Mouse (Mus musculus) forebrain, embryonic 11.5 days (tissue): Measurements from ENCODE around the gene Rpl10a. TPM values are rescaled to one million over a fixed set of nuclear protein-coding genes. Genes with fewer than 3 reads are reported as not detected.
"Not testable (repeated sequence)": the region's sequence is repeated elsewhere in the genome, so short reads cannot be mapped to it uniquely, and the experiment has no call there.

Experiments
- ATAC-seq: fragments of 200-750 bp; cut with Nextera tagmentation; replicated peaks from 2 replicates; pipeline ENCODE4 v1.8.0; 2017; ENCODE audit warnings: moderate TSS enrichment; ENCODE audit not compliant: low FRiP score
- DNase-seq: peaks from one replicate; pipeline ENCODE4 v3.0.0-alpha.2; 2017; ENCODE audit warnings: low spot score
- H3K27ac ChIP-seq: fragments of 300-500 bp; sonication (generic); 2 replicates; pipeline ENCODE4 v1.5.1; 2014; ENCODE audit warnings: low read depth, low read length
- H3K27me3 ChIP-seq: fragments of 300-500 bp; sonication (generic); 2 replicates; pipeline ENCODE4 v1.6.1; 2014; ENCODE audit warnings: mild to moderate bottlenecking, low read length, mixed read lengths; ENCODE audit not compliant: control insufficient read depth, insufficient read depth
- H3K36me3 ChIP-seq: fragments of 300-500 bp; sonication (generic); 2 replicates; pipeline ENCODE4 v1.6.1; 2014; ENCODE audit warnings: mild to moderate bottlenecking, low read length, moderate library complexity, mixed read lengths; ENCODE audit not compliant: control insufficient read depth, insufficient read depth
- H3K4me1 ChIP-seq: fragments of 300-500 bp; sonication (generic); replicated peaks from 2 replicates; pipeline ENCODE4 v1.6.1; 2014; ENCODE audit warnings: low read length, mixed read lengths; ENCODE audit not compliant: control insufficient read depth, insufficient read depth
- H3K4me2 ChIP-seq: fragments of 300-500 bp; sonication (generic); 2 replicates; pipeline ENCODE4 v1.6.1; 2014; ENCODE audit warnings: low read depth, mild to moderate bottlenecking, low read length, moderate library complexity, mixed read lengths; ENCODE audit not compliant: severe bottlenecking
- H3K4me3 ChIP-seq: fragments of 300-500 bp; sonication (generic); 2 replicates; pipeline ENCODE4 v1.5.1; 2014; ENCODE audit warnings: low read depth, low read length
- H3K9ac ChIP-seq: fragments of 300-500 bp; sonication (generic); 2 replicates; pipeline ENCODE4 v1.6.1; 2014; ENCODE audit warnings: low read length
- H3K9me3 ChIP-seq: fragments of 300-500 bp; sonication (generic); 2 replicates; pipeline ENCODE4 v1.6.1; 2016; ENCODE audit warnings: low read length, mixed read lengths; ENCODE audit not compliant: control insufficient read depth
- WGBS: fragments of 180-500 bp; shearing (Covaris S2); extraction: QIAGEN DNeasy Blood & Tissue Kit; methylation state at CpG from one replicate; pipeline ENCODE4 v1.1.7; 2014; 5-methylcytosine and 5-hydroxymethylcytosine counted together
- polyA plus RNA-seq: library from polyadenylated mRNA; unstranded; fragments of >200 nt; fragmentation: Nextera tagmentation; extraction: Ambion mirVana; gene quantifications from 2 replicates; pipeline ENCODE4 v1.2.1, GENCODE M21; 2014

Rpl10a gene
- polyA plus RNA-seq, 1 experiment from 2014 or later = 490 TPM

GRCm38 (mm10) chr17:28350466-28351352 is 22.4 kb downstream of the Rpl10a start, which contains the start of gene Tead3:
Gene Tead3 (minus strand): TSS chr17:28350817.
- peaks cover 10% of the 10 kb centered on the region for H3K4me1 ChIP-seq
- H3K9ac ChIP-seq = peak within 1 kb of the TSS; percentile 83
- H3K4me2 ChIP-seq = peak within 1 kb of the TSS; percentile 90
- no peaks in the 10 kb centered on the region for H3K9me3 ChIP-seq
- peaks cover 12% of the 10 kb centered on the region for H3K27me3 ChIP-seq
- H3K27ac ChIP-seq = peak within 1 kb of the TSS; percentile 57
- peak within 1 kb of the TSS; percentile 70 for H3K4me3 ChIP-seq
- peak; percentile 95 for DNase-seq
- under 1% methylated on average over 65 of the region's 73 CpGs for WGBS
- peak; percentile 83 for ATAC-seq
- H3K36me3 ChIP-seq = no peaks in the 10 kb centered on the region

- Histone ChIP-seq H3K4me1 (peaks cover 4% of the 10 kb centered on the region), H3K9ac (peak overlapping the region; percentile 83), H3K4me3 (peak overlapping the region; percentile 70), H3K27me3 (peaks cover 12% of the 10 kb centered on the region), H3K4me2 (peak overlapping the region; percentile 90), H3K27ac (peak overlapping the region; percentile 53; the same call in 1 of the 2 replicates), H3K36me3 (no peaks in the 10 kb centered on the region), H3K9me3 (no peaks in the 10 kb centered on the region)
- WGBS = under 1% methylated on average over 29 of the region's 29 CpGs
- ATAC-seq (peak; percentile 4; the same call in 1 of the 2 replicates), DNase-seq (no peak)
These were observed 23.2 kb downstream of the Rpl10a start for GRCm38 (mm10) chr17:28351353-28351890.

- DNase-seq = no peak
- no peak overlapping the region for H3K9ac ChIP-seq
- no peak overlapping the region; the same call in 1 of the 2 replicates for H3K4me3 ChIP-seq
- peaks cover 12% of the 10 kb centered on the region for H3K27me3 ChIP-seq
- peak overlapping the region; percentile 90; the same call in 1 of the 2 replicates for H3K4me2 ChIP-seq
- peaks cover 4% of the 10 kb centered on the region for H3K4me1 ChIP-seq
- ATAC-seq = no peak
- 9% methylated on average over 11 of the region's 11 CpGs for WGBS
- no peak overlapping the region for H3K27ac ChIP-seq
- no peaks in the 10 kb centered on the region for H3K36me3 ChIP-seq
- H3K9me3 ChIP-seq = no peaks in the 10 kb centered on the region
These were observed 23.7 kb downstream of the Rpl10a start for GRCm38 (mm10) chr17:28352018-28352417.

- Histone ChIP-seq H3K4me2 (no peak overlapping the region), H3K27me3 (peaks cover 16% of the 10 kb centered on the region), H3K36me3 (no peaks in the 10 kb centered on the region), H3K4me3 (no peak overlapping the region), H3K9ac (no peak overlapping the region), H3K27ac (no peak overlapping the region), H3K9me3 (no peaks in the 10 kb centered on the region), H3K4me1 (peaks cover 2% of the 10 kb centered on the region; the same call in 1 of the 2 replicates)
- ATAC-seq (no peak), DNase-seq (no peak)
- 88% methylated on average over 12 of the region's 12 CpGs for WGBS
These were observed 27.6 kb downstream of the Rpl10a start for GRCm38 (mm10) chr17:28355871-28356270.

- ATAC-seq, H3K4me1 ChIP-seq, DNase-seq, H3K27ac ChIP-seq, H3K9ac ChIP-seq, H3K36me3 ChIP-seq, H3K9me3 ChIP-seq, H3K4me3 ChIP-seq, H3K4me2 ChIP-seq: not testable (repeated sequence)
- WGBS = 17% methylated on average over 23 of the region's 24 CpGs
- H3K27me3 ChIP-seq = peaks cover 21% of the 10 kb centered on the region
These were observed 30.4 kb downstream of the Rpl10a start for GRCm38 (mm10) chr17:28358576-28359261.

GRCm38 (mm10) chr17:28360531-28361277 is 32.4 kb downstream of the Rpl10a start:
- DNase-seq = no peak
- no peak overlapping the region for H3K4me2 ChIP-seq
- peaks cover 38% of the 10 kb centered on the region for H3K27me3 ChIP-seq
- H3K27ac ChIP-seq = no peak overlapping the region
- WGBS = 84% methylated on average over 9 of the region's 9 CpGs
- ATAC-seq = no peak
- H3K36me3 ChIP-seq = no peaks in the 10 kb centered on the region
- H3K9me3 ChIP-seq = no peaks in the 10 kb centered on the region
- H3K9ac ChIP-seq = no peak overlapping the region
- peaks cover 10% of the 10 kb centered on the region; the same call in 1 of the 2 replicates for H3K4me1 ChIP-seq
- H3K4me3 ChIP-seq = no peak overlapping the region

GRCm38 (mm10) chr17:28361921-28362652 is 33.8 kb downstream of the Rpl10a start:
- H3K4me1 ChIP-seq = peaks cover 10% of the 10 kb centered on the region; the same call in 1 of the 2 replicates
- peaks cover 38% of the 10 kb centered on the region for H3K27me3 ChIP-seq
- peak overlapping the region; percentile 28 for H3K9ac ChIP-seq
- 26% methylated on average over 11 of the region's 11 CpGs for WGBS
- no peak overlapping the region for H3K27ac ChIP-seq
- H3K9me3 ChIP-seq = no peaks in the 10 kb centered on the region
- no peak for DNase-seq
- no peak for ATAC-seq
- H3K4me3 ChIP-seq = peak overlapping the region; percentile 23
- no peaks in the 10 kb centered on the region for H3K36me3 ChIP-seq
- H3K4me2 ChIP-seq = peak overlapping the region; percentile 50
